Mouse (Mus musculus): Measurements from ENCODE around the gene Nap1l5.

Gene Nap1l5

DNA sequence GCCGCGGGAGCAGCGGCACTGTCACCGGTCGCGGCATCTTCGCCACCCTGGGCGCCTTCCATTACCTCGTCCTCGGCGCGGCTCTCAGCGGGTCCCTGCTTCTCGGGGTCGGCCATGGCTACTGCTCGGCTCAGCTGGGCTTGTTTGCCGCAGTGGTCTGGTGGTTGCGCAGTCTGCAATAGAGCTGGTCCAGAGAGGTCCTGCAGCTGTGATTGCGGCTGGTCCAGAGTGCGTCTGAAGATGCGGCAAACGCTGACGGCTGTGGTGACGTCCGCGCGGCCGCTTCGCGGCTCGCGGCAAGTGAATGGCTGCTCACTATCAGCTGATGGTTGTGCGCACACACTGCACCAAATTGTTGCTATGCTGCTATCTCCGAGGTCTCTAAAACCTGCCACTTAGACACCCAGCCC, at the start of gene Nap1l5:
Nap1l5 (minus strand) TSS at position 225 of the 410 bp plus-strand sequence.
- peak; percentile 3 for DNase-seq (ENCODE audit: low spot score)

DNA sequence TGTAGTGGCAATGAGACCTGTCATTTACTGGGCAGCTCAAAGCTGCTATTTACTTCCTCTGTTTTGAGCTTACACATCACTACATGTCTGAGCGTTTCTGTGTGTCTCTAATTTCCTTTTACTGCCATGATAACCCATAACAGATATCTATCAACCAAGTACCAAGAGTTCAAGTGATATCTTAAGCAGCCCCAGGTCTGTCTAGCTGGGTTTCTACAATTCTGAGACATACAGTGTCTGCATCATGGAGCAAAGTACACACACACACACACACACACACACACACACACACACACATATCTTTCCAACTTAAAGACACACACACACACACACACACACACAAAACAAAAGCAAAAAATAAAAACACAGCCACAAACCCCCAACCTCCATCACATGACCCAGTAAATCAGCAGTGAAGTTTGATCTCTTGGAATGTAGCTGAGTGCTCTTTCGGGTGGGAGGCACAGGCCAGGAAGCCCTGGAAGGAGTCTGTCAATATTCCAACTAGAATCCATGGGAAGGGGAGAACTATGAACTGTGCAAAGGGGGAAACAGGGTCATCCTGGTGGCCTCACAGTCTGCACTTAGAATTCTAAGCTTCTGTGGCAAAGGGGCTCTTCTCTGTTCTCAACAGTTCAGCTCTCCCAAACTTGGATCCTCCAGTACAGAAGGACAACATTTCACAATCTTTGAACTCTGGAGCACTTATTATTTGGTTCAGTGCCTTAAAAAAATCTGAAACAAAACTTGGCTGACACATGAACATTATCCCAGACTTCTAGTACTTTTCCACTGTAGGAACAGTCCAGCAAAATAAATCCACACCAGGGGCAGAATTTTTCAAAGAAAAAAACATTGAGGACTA, 44.5 kb upstream of the Nap1l5 start:
- DNase-seq (ENCODE audit: low spot score), result peak; percentile 70

DNA sequence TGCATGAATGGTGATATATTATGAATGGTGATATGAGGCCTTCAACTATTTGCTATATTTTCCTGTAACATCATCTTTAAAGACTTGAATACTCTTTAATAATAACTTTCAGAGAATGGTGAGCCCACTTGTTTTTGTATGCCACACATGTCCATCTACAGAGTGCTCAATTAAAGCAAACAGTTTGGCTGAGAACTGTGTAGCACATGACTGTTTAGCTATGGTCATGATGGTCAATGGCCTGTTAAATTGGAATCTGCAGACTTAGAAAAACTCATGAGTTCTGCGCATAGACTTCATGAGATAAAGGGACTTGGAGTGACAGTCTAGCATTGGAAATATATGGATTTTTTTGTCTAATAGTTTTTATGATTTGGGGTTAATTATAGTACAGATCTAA, 43.5 kb upstream of the Nap1l5 start:
- no peak for DNase-seq (ENCODE audit: low spot score)

DNA sequence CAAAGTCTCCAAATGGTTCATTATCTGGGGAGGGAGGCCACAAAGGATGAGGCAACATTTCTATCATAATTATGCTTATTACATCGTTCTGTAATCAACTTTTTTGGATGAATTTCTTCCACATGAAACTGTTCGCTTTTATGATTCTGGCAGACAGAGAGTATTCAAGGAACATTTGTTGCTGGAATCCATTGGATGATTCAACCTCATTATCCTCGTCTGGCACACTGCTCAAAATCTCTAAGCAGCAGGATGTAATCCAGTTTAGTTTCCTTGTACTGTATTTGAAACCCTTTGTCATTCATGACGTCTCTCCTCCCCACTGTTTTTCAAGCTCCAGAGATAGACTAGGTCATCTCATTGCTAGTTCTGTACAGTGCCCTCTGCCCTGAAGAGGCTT, 40.0 kb upstream of the Nap1l5 start:
- no peak for DNase-seq (ENCODE audit: low spot score)

DNA sequence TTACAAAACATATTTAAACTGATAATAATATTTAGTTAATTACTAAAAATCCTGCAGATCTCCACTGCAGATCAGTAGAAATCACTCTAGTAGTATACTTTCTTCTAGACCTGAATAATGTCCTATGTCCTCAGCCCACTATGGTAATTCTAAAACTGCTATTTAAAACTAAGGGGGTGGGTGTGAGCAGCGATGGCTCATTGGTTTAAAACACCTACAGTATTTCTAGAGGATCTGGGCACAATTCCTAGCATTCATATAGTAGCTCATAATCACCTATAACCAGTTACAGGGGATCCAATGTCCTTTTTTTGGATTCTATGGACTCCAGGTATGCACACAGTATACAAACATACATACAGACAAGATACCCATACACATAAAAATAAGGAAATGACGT, 39.4 kb upstream of the Nap1l5 start:
- DNase-seq (ENCODE audit: low spot score), result no peak

DNA sequence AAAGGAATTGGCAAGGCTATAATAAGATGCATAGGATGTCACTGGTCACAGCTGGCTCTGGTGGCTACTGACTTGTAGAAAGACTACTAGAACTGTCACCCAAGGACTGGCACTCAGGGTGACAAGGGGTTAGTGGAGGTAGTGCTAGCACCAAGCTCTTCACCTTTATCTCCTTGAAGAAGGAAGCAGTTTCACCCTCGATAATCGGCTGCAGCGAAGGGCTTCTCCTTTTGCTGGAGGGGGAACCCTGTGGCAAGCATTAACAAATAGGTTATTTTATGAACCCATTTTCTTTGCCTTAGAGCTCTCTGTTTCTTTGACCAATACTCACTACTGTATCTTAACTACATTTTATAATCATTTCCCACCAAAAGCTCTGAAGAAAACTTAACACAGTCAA, 37.1 kb upstream of the Nap1l5 start:
- no peak for DNase-seq (ENCODE audit: low spot score)

DNA sequence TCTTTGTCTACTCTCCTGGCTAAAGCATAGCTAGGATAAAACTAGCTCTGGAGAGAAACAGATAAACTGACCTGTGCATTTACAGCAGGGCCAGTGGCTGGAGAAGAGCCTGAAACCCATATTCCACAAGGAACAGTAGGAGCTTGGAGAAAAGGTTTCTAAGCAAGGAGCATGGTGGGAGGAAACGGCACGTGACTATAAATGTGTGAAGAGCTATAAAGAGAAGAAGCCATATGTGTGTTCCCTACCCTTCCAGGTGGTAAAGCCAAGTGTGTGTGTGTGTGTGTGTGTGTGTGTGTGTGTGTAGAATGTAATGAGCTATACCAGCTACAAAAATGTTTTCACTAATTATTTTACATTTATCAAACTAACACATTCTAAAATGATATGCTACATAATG, 35.4 kb upstream of the Nap1l5 start:
- no peak for DNase-seq (ENCODE audit: low spot score)

DNA sequence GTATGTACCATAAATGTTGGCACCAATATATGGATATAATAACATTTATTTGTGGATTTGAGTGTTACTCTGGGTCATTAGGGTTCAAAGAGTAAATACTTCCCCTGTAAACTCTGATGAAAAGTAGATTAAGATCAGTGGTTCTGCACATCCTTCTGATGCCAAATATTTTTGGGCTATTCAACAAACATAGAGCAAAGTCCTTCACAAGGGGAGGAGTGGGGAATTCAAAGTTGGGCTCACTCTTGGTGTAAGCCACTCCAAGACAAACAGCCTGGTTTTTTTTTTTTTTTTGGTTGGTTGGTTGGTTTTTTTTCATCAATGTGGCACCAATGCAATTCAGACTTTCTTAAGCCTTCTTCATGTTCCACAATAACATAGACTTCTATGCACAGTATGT, 30.9 kb upstream of the Nap1l5 start:
- DNase-seq (ENCODE audit: low spot score), result no peak

DNA sequence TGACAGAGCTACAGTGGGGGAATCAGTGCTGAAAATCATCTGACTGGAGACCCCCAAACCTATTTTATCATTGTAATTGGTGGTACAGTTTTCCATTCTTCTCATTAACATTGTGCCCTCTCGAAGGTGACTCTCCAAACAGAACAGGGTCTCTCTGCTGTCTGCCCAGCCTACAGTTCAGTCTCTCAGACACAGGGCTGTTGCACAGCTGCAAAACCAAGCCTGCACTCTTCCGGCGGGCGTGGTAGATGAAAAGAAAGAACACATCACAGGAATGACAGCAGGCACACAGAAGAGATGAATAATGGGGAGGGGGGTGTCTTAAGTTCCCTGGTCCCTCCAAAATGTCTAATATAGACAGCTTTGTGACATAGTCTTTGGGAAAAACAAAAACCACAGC, 27.3 kb upstream of the Nap1l5 start:
- no peak for DNase-seq (ENCODE audit: low spot score)

DNA sequence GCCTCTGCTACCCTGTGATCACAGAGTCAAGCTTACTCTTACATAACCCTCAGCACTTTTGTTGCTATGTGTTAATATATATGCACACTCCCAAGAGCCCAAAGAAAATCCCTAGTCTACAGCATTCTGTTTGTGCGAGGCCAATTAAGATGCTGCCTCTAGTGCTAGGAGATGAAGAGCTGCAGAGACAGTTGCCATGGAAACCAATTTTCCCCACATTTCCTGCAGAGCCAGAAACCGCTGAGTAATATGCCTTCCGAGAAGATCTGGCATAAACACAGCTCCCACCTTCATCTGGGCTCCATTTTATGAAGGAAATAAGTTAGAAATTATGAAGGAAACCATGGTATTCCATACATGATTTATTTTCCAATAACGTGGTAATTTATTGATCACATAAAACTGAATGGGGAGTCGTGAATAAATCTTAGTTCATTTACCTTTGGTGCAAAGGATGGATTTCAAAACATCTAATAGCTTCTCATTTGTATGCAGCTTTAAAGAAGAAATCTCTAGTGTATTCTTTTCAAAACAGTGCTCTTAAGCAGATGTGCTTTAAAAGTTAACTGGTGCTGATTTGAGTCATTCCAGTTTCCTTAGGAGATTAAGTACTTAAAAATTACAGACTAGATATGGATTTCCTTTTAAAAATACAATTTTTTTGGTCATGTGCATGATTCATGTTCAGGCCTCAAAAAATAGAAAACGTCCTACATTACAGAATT, 26.5 kb upstream of the Nap1l5 start:
- DNase-seq (ENCODE audit: low spot score), result no peak

DNA sequence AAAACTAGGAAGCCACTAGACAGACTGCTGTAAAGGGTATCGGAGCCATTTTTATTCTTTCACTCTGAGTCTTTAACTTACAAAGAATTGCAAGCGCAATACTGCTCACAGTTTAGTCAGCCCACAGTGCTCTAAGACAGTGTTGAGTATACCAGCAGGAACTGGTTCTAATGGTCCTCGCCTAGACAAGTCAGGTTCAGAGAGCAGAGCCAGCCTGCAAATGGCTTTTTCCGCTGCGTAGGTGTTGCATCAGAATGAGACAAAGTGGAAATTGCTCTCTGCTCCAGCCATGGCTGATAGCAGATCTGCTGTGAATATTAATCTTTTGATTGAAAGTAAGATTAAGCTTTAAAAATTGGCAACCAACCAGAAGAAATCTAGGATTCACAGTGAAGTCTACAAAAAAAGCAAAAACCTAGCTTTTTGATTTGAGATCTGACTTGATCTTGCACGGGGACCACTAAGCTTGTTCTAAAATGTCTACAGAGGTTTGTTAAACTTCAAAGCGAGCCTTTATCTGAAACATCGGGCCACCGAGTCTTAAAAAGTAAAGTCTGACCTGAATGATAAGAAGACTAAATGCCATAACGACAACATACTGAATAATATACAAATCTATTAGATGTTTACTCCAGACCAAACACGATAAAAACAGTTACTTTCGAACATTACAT, 25.8 kb upstream of the Nap1l5 start:
- no peak for DNase-seq (ENCODE audit: low spot score)

DNA sequence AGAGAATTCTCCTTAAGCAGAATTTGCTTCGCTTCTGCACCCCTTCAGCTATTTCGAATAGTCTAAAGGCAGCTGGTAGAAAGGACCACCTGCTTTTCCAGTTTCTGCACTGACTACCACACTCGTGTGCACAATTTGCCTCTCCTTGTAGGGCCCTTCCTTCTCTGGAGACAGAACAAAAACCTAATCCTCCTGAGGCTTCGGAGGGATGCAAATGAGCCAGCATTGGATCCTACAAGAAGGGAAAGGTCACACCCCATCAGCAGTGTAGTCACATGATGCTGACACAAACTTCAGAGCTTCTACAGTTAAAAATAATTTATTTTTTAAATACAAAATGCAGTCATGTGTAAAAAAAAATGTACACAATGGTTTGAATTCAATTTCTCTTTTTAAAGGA, 24.3 kb upstream of the Nap1l5 start:
- DNase-seq (ENCODE audit: low spot score), result no peak

DNA sequence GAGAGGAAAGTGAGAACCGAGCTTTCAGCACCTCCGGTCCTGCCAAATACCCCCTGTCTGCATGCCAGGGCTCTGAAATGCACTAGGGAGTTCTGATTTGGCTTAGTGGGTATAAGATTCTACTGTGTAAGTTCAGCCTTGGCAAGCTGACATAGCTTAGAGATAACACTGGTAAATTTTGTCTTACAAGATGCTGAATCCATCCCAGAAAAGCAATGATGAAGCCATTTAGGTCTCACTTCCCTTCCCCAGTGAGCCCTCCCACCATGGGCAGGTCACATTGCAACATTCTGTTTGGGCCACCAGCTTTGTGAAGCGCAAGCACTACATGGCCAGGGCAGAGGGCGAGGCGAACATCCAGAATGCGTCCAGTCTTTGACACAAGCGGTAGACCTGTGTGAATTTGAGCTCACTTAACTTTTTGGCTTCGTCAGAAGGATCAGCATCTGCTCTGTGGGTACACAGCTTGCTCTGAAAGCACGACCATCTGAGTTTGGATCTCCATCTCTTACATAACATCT, 23.1 kb upstream of the Nap1l5 start:
- peak; percentile 56 for DNase-seq (ENCODE audit: low spot score)

DNA sequence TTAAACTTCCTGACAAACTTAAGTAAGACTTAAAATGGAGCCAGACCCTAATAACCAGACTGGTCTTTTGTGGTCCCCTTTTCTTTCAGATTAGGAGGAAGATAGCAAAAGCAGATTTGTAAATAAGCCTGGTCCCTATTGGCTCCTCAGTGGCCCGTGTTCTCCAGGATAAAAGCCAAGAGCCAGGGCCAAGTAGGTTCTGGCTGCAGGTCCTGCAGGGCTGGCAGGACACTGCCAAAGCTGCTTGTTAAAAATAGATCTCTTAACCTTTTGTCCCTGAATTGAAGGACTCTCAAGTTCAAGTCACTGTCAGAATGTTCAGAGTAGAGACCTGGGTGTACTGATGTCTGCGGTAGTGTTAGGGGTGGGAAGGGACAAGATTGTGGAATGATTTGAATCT, 21.0 kb upstream of the Nap1l5 start:
- DNase-seq (ENCODE audit: low spot score), result peak; percentile 57

DNA sequence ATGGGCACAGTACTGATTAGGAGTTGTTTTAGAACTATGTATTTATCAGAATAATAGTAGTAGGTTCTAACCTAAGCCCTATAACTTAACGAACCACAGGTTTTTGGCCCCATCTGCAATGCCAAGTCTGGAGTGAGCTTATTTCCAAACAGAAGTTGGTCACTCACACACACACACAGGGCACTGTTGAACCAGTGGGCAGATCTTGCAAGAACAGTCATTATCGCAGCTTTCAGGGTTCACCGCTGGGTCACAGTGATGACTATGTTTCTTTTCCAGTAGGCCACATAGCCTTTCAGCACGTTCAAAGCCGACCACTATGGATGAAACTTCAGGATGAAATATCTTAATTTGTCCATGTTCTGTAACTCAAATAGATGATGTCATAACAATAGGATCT, 15.6 kb upstream of the Nap1l5 start:
- no peak for DNase-seq (ENCODE audit: low spot score)

DNA sequence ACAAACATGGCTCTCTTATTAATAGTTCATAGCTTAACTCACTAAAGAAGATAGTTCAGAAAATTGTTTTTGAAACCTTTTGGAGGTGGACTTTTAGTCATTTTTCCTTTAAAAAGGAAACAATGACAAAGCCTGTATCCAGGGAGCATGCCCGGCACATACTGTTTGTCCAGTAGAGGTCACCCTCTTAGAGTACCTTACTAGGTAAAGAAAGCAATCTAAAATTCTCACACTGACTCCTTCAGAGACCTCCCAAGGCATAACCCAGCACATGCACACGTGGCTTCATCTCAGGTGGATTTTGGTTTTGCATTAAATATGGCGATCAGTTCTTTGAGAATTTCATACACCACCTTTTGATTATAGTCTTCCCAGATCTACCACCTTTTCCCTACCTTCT, 14.7 kb upstream of the Nap1l5 start:
- DNase-seq (ENCODE audit: low spot score), result peak; percentile 19

DNA sequence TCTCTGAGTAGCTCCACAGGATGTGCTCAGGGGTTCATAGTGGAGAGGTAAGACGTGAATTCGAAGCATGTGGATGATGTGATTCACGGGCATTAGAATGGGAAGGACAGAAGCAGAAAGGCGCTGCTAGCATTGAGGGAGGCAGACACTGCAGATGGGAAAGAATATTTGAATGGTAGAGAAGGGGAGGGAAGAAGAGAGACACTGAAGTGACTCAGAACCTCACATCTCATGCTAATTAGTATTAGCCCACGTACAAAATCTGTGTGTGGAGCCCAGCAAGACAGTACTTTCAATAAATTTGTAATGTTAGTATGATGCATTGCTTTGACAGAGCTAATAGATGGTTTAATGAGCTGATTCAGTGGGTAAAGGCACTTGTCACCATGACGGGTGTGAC, 13.9 kb upstream of the Nap1l5 start:
- no peak for DNase-seq (ENCODE audit: low spot score)

DNA sequence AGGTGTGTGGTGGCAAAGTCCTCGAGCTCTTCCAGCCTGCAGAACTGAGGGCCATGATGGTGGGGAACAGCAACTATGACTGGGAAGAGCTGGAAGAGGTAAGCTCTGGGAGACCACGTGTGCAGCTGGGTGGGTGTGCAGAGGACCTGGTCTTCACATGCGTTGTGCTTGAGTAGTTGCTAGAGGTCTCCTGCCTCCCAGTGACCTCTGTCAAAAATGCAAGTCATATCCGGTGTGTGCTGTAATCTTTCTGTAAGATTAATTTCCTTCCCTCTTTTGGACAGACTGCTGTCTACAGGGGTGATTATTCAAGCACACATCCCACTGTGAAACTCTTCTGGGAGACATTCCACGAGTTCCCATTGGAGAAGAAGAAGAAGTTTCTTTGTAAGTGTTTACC, 9.6 kb upstream of the Nap1l5 start:
- no peak for DNase-seq (ENCODE audit: low spot score)

DNA sequence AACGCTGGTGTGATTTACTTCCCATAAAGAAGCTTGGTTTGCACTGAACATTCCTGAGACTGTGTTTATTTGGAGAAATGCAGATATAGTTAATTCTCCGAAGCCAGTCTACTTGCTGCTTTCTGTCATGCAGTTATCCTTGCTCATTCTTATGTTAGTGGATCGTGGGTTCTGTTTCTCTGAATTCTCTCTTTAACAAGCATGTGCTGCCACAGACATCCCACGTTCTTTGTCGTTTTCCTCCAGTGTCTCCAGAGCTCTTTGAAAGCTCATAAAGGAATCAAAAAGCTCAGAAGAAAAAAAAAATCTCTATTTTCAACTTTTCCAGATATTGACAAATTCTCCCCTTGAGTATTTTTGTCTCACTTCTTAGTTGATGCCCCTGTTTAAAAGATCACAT, 7.1 kb upstream of the Nap1l5 start:
- DNase-seq (ENCODE audit: low spot score), result no peak

DNA sequence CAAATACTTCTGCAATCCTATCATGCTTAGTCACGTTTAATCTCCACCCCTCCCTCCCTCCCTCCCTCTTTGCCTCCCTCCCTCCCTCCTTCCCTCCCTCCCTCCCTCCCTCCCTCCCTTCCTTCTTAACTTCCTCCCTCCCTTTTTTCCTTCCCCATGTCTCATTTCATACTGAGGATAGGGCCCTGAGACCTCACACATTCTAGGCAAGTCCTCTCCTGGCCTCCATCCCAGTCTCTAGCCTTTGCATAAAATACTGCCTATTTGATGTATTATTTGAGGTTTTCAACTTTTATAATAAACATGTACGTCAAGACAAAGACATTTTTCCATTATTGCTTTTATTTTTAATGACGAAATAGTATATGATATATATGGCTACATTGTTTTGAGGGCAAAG, 6.7 kb upstream of the Nap1l5 start:
- DNase-seq (ENCODE audit: low spot score), result no peak

DNA sequence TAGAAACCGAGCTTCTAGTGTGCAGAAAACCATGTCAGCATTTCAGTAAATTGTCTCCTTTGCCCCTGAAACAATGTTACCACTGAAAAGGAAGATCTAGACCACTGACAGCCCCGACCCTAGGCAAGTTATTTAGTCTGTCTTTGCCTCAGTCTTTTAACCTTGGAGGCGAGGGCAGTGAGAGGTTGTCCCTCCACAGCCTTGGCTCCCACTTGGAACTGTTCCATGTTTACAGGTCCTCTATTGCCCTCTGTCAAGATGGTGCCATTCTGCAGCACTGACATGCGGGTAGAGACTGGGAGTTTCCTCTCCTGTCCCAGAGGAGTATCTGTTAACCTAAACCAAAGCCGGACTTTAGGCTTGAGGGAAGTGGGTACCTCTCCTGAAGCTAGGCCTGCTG, 6.0 kb upstream of the Nap1l5 start:
- DNase-seq (ENCODE audit: low spot score), result no peak

DNA sequence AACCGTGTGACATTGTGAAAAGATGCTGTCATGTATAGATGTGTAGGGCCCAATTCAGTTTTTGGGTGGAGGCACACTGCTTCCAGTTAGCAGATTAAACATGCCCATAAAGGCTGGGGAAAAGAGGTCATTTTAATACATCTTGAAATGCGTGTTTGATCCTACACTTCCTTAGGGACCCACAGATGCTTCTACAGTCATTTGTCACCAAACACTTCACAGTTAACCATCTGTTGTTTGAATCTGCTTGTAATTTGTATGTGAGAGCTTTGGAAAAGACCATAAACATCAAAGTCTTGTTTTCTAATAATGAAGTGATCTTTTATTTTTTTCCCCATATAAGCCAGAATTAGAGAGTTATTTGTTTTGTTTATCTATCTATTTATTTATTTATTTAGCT, 915 bp upstream of the Nap1l5 start:
- no peak for DNase-seq (ENCODE audit: low spot score)

DNA sequence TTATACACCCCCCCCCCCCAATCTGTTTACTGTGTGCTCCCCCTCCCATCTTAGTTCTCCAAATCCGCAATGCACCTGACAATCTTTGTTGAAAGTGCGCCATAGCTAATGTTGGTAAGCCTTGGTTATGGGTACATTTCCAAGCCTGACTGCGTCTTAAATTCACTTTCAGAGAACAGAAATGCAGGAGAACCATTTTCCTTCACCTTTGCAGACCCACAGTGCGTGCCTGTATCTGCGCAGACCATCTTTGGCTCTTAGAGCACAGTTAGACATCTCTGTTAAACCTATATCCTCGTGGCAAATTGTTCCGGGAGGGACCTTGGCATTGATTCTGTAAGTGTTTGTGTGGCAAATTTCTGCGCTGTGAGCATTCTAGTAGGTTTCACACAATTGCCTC, 460 bp upstream of the Nap1l5 start:
- no peak for DNase-seq (ENCODE audit: low spot score)
